Mouse (Mus musculus) C2C12 (cell line): ENCODE measurements around the gene Tmc7. TPM values are rescaled to one million over a fixed set of nuclear protein-coding genes. Genes with fewer than 3 reads are reported as not detected.

ENCODE experiments used
- H3K27me3 ChIP-seq: one replicate; pipeline ENCODE4 v1.6.1; 2011; ENCODE audit not compliant: control insufficient read depth, insufficient read depth, insufficient read length
- H3K36me3 ChIP-seq: one replicate; pipeline ENCODE4 v1.6.1; 2011; ENCODE audit not compliant: control insufficient read depth, insufficient read depth
- H3K4me3 ChIP-seq: one replicate; pipeline ENCODE4 v1.5.1; 2011; ENCODE audit warnings: mild to moderate bottlenecking, control low read depth; ENCODE audit not compliant: poor library complexity, insufficient read depth, severe bottlenecking
- H3K79me2 ChIP-seq: one replicate; pipeline ENCODE4 v1.6.1; 2011; ENCODE audit not compliant: control insufficient read depth, insufficient read depth
- H3K79me3 ChIP-seq: one replicate; pipeline ENCODE4 v1.6.1; 2011; ENCODE audit warnings: low read depth, control low read depth
- H3ac ChIP-seq: one replicate; pipeline ENCODE3; 2011; ENCODE audit warnings: low read depth; ENCODE audit not compliant: control insufficient read depth, insufficient read length
- CEBPB ChIP-seq: IDR thresholded peaks from one replicate; pipeline ENCODE4 v1.6.1; 2011; ENCODE audit warnings: low read depth, mild to moderate bottlenecking, control low read depth, moderate library complexity
- CTCF ChIP-seq: IDR thresholded peaks from one replicate; pipeline ENCODE4 v1.5.1; 2011; ENCODE audit not compliant: control insufficient read depth, insufficient read depth, insufficient read length
- FOSL1 ChIP-seq: IDR thresholded peaks from one replicate; pipeline ENCODE4 v1.8.0; 2011; ENCODE audit warnings: mild to moderate bottlenecking, low read length; ENCODE audit not compliant: poor library complexity, insufficient read depth, severe bottlenecking
- MAX ChIP-seq: IDR thresholded peaks from one replicate; pipeline ENCODE4 v1.6.1; 2011; ENCODE audit warnings: mild to moderate bottlenecking, control low read depth
- MYOD1 ChIP-seq: IDR thresholded peaks from one replicate; pipeline ENCODE4 v1.6.1; 2011; ENCODE audit warnings: low read depth; ENCODE audit not compliant: control insufficient read depth, insufficient read length
- MYOG ChIP-seq: IDR thresholded peaks from one replicate; pipeline ENCODE4 v1.6.1; 2011; ENCODE audit not compliant: control insufficient read depth, insufficient read length; ENCODE audit errors: extremely low read depth
- USF1 ChIP-seq: IDR thresholded peaks from one replicate; pipeline ENCODE4 v1.6.1; 2011; ENCODE audit warnings: low read depth, mild to moderate bottlenecking, control low read depth, moderate library complexity
- polyA plus RNA-seq: library from polyadenylated mRNA; unstranded; fragments of >200 nt; fragmentation: generic; extraction: Trizol; gene quantifications from one replicate; pipeline ENCODE4 v1.2.1, GENCODE M21; 2012; ENCODE audit warnings: missing spikeins

Gene Tmc7
- polyA plus RNA-seq, 1 experiment = not detected

DNA sequence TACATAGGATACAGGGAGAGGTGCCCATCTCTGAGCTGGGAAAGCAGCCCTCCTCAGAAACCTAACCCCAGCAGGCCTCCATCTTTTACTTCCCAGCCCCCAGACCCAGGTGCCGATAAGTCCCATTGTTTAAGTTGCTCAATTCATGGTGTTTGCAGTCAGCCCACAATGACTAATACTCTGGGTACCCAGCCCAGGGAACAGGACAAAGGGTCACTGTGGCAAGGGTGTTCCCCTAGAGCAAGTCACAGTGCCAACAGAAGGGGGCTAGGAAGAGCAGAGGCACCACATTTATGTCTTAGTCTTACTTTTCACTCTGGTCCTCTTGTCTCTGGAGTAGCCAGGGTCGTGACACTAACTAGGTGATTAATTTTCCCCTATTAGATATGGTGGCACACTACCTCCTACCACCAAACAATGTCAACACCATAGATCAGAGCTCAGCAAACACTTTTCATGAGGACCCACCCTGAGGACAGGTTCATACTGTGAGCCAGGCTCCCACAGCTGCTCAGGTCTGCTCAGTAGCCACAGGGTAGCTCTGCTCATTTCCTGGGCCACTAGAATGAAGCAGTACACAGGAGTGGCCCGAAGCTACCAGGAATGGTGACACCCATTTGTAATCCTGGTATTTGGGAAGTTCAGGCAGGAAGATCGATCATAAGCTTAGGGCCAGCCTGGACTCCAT lies 89.5 kb downstream of the Tmc7 start:
- Histone ChIP-seq H3K27me3 (no peaks in the 10 kb centered on the region), H3K4me3 (no peak overlapping the region)
- TF ChIP-seq CEBPB (no peak), MAX (no peak), MYOG (no peak), USF1 (no peak), FOSL1 (no peak), MYOD1 (no peak), CTCF (no peak)

DNA sequence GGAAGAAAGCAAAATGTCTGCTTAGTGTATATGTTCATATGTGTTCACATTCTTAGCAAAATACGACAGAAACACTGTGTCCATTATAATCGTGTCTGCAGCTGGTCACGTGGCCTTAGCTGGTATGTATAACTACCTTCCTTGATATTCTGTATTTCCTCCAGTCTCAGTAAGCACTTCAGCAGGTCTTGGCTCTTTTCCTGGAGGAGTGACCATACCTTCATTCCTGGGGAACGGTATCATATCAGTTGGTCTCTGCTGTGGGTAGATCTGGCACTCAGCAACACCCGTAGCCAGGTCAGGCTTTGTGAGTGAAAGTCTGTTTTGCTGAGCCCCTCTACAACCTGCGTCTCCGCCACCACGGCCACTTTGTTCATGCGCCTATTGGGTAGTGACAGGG lies 90.6 kb downstream of the Tmc7 start:
- Histone ChIP-seq H3K36me3 (peaks cover 11% of the 10 kb centered on the region), H3K4me3 (no peak overlapping the region), H3K27me3 (no peaks in the 10 kb centered on the region), H3ac (no peak overlapping the region), H3K79me2 (peaks cover 36% of the 10 kb centered on the region), H3K79me3 (peaks cover 24% of the 10 kb centered on the region)
- TF ChIP-seq USF1 (peak; percentile 53), MYOD1 (no peak)

More for the DNA sequence above, 89.5 kb downstream of the Tmc7 start:
- Histone ChIP-seq H3K79me3 (peaks cover 12% of the 10 kb centered on the region), H3K79me2 (peaks cover 24% of the 10 kb centered on the region), H3K36me3 (no peaks in the 10 kb centered on the region), H3ac (no peak overlapping the region)

DNA sequence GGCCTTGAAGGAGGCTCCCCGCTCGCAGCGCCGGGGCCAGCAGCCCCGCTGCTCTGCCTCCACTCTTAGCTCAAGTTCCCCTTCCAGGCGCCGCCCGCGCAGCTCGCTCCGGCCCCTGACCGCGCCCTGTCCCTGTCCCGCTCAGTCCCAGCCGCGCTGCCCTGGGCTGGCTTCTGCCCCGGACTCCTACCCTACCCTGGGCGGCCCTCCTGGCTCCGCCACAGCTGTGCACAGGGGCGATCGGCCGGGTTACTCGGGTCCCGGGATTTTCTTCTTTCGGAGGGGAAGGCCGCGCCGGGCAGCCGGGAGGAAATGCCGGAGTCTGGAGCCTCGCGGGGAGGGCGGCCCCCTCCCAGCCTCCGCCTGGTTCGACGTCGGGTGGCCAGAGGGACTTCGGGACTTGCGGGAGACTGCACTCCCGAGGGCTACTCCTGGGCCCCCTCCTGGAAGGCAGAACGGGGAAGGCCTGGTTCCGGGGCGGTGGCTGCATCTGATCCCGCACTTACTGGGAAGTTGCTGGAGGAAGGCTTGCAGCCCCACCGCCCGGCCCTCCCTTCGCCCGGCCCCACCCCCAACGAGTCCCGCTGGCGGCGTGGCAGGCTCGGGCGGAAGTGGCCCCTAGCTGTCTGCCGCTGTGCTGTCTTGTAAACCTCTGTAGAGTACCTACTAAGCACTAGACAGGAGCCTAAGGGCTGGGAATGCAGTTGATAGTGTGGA lies 92.9 kb downstream of the Tmc7 start, which contains the start of gene Itpripl2:
Itpripl2 (minus strand) TSS at position 545 of the 717 bp plus-strand sequence.
- TF ChIP-seq CTCF (no peak), MAX (peak; percentile 52)
- H3ac ChIP-seq = peak within 1 kb of the TSS; percentile 91
- H3K79me2 ChIP-seq = peaks cover 59% of the 10 kb centered on the region
- peaks cover 16% of the 10 kb centered on the region for H3K36me3 ChIP-seq
- no peaks in the 10 kb centered on the region for H3K27me3 ChIP-seq
- H3K4me3 ChIP-seq = peak within 1 kb of the TSS; percentile 55
- H3K79me3 ChIP-seq = peaks cover 43% of the 10 kb centered on the region

DNA sequence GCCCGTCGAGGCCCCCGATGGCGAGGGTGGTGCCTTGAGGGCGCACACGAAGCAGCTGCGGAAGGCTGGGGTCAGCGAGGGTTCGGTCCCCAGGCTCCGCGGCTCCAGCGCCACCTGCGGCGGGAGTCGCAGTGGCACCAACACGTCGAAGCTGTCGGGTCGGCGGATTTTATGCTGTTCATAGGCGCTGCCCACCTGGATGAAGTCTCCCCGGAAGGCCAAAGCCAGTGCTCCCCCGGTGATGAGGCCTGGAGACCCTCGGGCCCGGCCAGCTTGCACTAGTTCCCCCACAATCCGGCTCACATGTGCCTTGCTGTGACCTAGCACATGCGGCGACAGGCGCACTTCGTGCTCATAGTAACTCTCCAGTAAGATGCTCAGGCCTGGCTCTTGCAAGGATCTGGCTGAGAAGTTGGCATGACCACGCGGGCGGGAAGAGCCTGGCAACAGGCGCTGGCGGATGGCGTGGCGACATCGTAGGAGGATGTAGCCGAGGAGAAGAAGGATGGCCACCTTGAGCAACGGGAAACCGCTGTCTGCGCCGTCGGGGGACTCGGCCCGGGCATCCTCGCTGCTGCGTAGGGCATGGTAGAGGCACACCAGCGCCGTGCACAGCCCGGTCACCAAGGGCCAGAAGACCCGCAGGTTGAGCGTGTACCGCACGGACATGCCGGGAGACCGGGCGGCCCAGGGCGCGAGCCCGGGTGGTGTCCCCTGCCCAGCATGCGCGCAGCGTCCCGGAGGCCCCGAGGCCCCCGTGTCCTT lies 93.7 kb downstream of the Tmc7 start:
- no peak for TF ChIP-seq MAX
- TF ChIP-seq CEBPB = no peak
- no peak for TF ChIP-seq MYOG
- Histone ChIP-seq H3K4me3 (peak overlapping the region; percentile 55), H3K36me3 (peaks cover 16% of the 10 kb centered on the region), H3ac (peak overlapping the region; percentile 91), H3K79me3 (peaks cover 47% of the 10 kb centered on the region), H3K27me3 (no peaks in the 10 kb centered on the region), H3K79me2 (peaks cover 66% of the 10 kb centered on the region)

DNA sequence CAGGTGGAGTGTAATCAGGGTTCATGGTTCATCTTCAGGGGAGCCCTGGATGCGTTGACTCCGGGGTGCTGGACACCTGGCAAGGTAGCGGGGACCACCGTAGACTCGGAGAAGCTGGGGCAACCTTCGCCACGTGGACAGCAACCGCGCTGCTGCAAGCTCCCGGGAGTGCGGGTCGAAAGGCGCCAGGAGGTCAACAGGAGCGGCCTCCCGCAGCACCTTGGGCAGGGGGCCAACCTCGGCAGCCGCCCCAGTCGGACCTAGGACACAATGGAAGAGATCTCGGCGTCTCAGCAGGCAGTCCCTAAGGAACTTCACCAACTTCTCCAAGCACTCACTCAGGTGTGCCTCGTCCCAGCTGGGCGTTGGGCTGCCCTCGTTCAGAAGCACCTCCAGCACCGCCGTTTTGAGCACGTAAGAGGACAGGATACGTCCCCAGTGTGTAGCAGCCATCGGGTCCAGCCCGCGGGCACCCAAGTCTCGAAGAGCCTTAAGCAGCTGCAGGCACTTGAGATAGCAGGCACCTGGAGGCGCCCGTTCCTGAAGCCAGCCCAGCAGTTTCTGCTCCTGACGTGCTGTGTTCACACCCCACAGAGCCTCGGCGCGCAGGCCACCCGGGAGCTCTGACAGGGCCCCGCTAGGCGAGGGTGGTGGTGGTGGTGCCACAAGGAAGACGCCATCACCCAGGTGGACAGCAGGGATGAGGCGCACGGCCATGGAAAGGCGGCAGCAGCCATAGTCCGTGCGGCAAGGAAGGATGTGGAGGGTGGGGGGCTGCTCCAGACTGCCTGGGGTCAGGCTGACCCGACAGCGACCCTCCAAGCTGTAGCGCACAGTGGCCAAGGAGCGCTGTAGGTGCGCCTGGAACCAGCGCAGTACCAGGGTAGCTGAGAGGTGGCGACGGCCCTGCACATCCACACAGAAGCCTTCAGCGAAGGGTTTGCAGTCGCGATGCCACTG lies 94.5 kb downstream of the Tmc7 start:
- no peak for TF ChIP-seq MAX
- H3ac ChIP-seq = peak overlapping the region; percentile 21
- peaks cover 53% of the 10 kb centered on the region for H3K79me3 ChIP-seq
- H3K79me2 ChIP-seq = peaks cover 75% of the 10 kb centered on the region
- H3K27me3 ChIP-seq = no peaks in the 10 kb centered on the region
- peaks cover 19% of the 10 kb centered on the region for H3K36me3 ChIP-seq
- H3K4me3 ChIP-seq = peak overlapping the region; percentile 55
